Mouse (Mus musculus): ENCODE results near the gene Spred2.

- TF ChIP-seq POLR2A (IDR thresholded peaks at IDR 0.05; ENCODE audit: borderline replicate concordance, low read depth, low read length) (no peak), CTCF (IDR thresholded peaks at IDR 0.05; ENCODE audit: low read depth, low read length) (no peak)
These were observed 25.6 kb downstream of the Spred2 start for GRCm38 (mm10) chr11:19949725-19950124.
